Mouse (Mus musculus) small intestine, adult 2 months (tissue): ENCODE results near the gene Dars.

Source experiments
- CTCF ChIP-seq: fragments of 200-500 bp; IDR thresholded peaks from 2 replicates; pipeline ENCODE4 v1.5.1; 2012; ENCODE audit warnings: low read depth, mild to moderate bottlenecking, control low read depth, inconsistent platforms, low read length, moderate library complexity, mixed read lengths; ENCODE audit not compliant: insufficient replicate concordance, insufficient read length; ENCODE audit errors: extremely low read depth
- POLR2A ChIP-seq: fragments of 200-500 bp; IDR thresholded peaks from 2 replicates; pipeline ENCODE4 v1.6.1; 2012; ENCODE audit warnings: low read depth, mild to moderate bottlenecking, control low read depth, inconsistent platforms, low read length, moderate library complexity

GRCm38 (mm10) chr1:128456844-128457445 lies 39.8 kb upstream of the Dars start:
- TF ChIP-seq CTCF, result no peak
- no peak for TF ChIP-seq POLR2A
